Mouse (Mus musculus): ENCODE measurements around the gene Il17ra.

The Il17ra gene

GRCm38 (mm10) chr6:120463086-120463871 lies at the start of gene Il17ra:
Gene Il17ra (plus strand): TSS chr6:120463247.
- peak; percentile 74 for DNase-seq (ENCODE audit: low spot score)

DNA sequence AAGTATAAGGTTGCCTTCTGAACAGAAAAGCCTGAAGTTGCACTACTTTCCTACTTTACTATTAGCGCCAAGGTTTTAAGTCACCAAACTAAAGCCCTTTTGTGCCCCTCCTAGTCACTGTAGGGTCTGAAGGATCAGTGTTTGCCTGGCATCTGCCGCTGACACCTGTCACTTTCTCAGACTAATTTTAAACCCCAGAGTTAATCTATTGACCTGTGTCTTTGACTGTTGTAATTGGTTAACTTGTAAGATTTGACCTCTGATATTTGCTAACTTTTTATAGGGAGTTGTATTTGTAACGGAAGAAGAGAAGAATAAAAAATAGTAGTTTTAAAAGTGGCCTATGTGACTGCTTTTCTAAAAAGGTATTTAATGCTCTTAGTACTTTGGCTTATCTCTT lies 24.9 kb upstream of the Il17ra start:
- DNase-seq (ENCODE audit: low spot score): no peak

DNA sequence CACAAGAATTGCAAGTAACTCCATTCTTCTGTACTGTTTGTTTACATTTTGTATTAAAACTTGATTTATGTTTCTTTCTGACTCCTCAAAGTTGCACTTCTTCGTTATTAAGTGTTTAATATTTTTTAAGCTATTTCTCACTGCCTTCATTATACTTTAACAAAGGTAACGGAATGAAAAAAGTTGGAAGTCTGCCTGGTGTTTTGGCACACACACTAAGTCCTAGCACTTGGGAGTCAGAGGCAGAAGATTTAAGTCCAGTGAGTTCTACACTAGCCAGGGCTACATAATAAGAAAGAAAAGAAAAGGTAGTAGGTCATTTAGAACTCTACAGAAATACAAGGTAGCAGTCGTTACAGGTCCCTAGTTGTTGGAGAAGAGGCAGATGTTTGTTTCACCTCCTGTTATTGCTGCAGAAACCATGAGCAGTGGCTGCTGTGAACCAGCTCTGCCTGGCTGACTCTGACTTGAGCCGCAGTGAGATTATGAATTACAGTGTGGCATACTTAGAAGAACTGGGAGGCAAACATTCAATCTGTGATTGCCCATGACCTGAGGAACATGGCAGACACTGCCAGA lies 20.8 kb upstream of the Il17ra start:
- no peak for DNase-seq (ENCODE audit: low spot score)

- no peak for DNase-seq (ENCODE audit: low spot score)
Observed at GRCm38 (mm10) chr6:120443363-120444355, 19.4 kb upstream of the Il17ra start.

- DNase-seq (ENCODE audit: low spot score): no peak
Observed at GRCm38 (mm10) chr6:120450208-120450607, 12.8 kb upstream of the Il17ra start.

- no peak for DNase-seq (ENCODE audit: low spot score)
Observed at GRCm38 (mm10) chr6:120452384-120453102, 10.5 kb upstream of the Il17ra start.

GRCm38 (mm10) chr6:120453103-120453445 lies 10.0 kb upstream of the Il17ra start:
- DNase-seq (ENCODE audit: low spot score): no peak

DNA sequence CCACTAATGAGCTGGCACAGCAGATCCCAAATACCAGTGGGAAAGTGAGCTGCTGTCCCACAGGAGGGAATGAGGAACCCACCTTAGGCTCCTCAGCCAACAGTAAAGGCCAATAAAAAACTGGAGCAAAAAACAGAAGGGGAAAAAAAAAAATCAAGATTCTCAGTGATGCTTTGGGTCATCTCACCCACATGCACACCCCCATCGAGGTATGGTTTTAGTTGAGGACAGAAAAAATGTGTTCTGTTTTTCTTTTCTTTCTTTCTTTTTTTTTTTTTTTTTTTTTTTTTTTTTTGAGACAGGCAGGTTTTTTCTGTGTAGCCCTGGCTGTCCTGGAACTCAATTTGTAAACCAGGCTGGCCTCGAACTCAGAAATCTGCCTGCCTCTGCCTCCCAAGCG lies 9.5 kb upstream of the Il17ra start:
- DNase-seq (ENCODE audit: low spot score): no peak

- no peak for DNase-seq (ENCODE audit: low spot score)
Observed at GRCm38 (mm10) chr6:120454627-120455077, 8.4 kb upstream of the Il17ra start.

- peak; percentile 26 for DNase-seq (ENCODE audit: low spot score)
Observed at GRCm38 (mm10) chr6:120457074-120457473, 6.0 kb upstream of the Il17ra start.

GRCm38 (mm10) chr6:120457751-120458150 lies 5.3 kb upstream of the Il17ra start:
- no peak for DNase-seq (ENCODE audit: low spot score)

DNA sequence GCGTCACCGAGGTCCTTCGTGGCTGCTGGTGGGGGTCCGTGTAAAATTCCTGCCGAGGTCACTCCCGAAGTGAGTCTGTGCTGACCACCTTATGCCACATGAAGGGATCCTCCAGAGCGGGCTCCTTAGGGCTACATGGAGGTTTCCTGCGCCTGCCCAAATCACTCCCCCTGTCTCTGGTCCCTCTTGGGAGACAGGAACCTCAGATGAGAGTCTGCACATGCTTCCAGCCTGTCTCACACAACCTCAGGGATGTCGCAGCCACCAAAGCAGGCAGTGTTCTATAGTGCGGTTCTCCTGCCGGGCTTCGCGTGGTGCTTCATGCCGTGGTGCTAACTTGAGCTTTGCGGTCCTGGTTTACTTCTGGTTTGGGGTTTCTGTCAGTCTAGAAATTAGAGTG lies 1.8 kb upstream of the Il17ra start:
- DNase-seq (ENCODE audit: low spot score): no peak

- DNase-seq (ENCODE audit: low spot score): no peak
Observed at GRCm38 (mm10) chr6:120462251-120462650, 796 bp upstream of the Il17ra start.

GRCm38 (mm10) chr6:120463884-120464283 lies 837 bp downstream of the Il17ra start:
- peak; percentile 34 for DNase-seq (ENCODE audit: low spot score)

DNA sequence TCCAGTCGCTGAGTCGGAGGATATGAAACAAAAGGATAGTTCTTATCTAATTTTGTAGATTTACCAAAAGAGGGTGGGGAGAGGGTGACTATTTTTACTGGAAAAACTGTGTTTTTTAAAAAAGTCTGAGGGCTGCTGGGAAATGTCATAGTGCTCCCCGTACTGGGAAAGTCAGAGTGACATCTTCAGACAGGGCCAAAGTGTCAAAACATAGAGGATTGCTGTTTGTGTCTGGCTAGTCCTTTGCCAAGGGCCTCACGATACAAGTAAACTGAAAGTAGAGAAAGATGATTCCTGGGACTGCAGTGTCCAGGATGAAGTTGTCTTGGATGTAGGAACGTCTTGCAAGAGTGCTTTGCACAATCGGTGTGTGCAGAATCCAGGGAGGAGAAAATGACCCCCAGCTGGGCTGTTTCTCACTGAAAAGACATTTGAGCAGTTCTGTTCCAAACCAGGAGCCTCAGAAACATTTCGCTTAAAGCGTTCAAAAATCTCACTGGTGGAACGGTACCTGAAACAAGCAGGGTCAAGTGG lies 1.4 kb downstream of the Il17ra start:
- DNase-seq (ENCODE audit: low spot score): no peak

- no peak for DNase-seq (ENCODE audit: low spot score)
Observed at GRCm38 (mm10) chr6:120465393-120465792, 2.3 kb downstream of the Il17ra start.

DNA sequence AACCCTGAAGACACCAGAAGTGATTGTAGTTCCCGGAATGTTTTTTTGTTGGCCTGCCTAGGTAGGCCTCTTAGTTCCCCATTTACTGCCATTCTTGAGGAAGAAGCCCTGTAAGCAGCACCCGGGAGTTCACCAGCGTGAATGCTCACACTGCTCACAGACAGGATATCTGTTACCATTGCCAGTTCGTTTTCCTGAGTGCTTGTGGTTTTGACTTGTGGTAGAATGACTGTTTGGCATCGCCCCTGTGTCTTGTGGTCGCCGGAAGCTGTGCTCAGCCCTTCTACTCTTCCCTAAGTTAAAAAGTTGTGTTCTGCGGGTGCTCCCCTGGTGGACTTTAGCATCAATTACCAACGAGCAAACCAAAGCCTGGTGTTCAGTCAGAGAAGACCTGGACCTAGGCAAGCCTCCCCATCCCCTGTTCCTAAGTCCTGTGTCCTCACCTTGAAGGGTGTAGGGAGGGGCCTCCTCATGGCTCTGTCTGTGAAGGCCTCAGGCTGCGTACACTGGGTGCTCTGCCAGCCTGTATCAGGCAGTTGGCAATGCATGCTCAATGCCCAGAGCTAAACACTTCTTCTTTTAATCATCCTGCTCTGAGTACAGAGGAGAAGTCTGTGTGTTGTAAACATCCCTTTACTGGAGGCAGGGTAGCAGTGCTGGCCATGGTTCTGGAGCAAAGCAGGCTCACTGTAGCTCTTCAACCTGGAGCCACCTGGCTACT lies 3.7 kb downstream of the Il17ra start:
- DNase-seq (ENCODE audit: low spot score): no peak

- DNase-seq (ENCODE audit: low spot score): no peak
Observed at GRCm38 (mm10) chr6:120468259-120468658, 5.2 kb downstream of the Il17ra start.

- DNase-seq (ENCODE audit: low spot score): no peak
Observed at GRCm38 (mm10) chr6:120469268-120469667, 6.2 kb downstream of the Il17ra start.

DNA sequence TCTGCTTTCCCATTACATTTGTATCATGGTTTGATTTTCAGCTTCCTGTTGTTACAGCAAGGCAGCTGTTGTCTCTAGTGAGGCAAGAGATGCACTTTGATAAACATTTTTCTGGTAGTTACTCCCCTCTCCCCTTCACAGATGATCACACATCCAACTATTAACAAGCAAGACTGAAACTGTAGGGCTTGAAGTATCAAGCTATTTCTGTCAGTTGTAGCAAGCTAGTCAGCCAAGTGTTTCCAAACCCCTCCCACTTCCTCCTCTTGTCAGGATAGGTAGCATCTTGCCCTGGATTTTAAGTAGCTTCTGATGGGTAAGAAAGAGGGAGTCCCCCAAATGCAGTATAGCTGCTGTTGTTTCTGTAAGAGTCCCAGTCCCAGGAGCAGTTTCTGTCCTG lies 6.7 kb downstream of the Il17ra start:
- DNase-seq (ENCODE audit: low spot score): no peak

- no peak for DNase-seq (ENCODE audit: low spot score)
Observed at GRCm38 (mm10) chr6:120470666-120471065, 7.6 kb downstream of the Il17ra start.

All from embryo, embryonic 10.5 days (tissue).